Mouse (Mus musculus): ENCODE results near the gene Polrmt.

Polrmt gene

DNA sequence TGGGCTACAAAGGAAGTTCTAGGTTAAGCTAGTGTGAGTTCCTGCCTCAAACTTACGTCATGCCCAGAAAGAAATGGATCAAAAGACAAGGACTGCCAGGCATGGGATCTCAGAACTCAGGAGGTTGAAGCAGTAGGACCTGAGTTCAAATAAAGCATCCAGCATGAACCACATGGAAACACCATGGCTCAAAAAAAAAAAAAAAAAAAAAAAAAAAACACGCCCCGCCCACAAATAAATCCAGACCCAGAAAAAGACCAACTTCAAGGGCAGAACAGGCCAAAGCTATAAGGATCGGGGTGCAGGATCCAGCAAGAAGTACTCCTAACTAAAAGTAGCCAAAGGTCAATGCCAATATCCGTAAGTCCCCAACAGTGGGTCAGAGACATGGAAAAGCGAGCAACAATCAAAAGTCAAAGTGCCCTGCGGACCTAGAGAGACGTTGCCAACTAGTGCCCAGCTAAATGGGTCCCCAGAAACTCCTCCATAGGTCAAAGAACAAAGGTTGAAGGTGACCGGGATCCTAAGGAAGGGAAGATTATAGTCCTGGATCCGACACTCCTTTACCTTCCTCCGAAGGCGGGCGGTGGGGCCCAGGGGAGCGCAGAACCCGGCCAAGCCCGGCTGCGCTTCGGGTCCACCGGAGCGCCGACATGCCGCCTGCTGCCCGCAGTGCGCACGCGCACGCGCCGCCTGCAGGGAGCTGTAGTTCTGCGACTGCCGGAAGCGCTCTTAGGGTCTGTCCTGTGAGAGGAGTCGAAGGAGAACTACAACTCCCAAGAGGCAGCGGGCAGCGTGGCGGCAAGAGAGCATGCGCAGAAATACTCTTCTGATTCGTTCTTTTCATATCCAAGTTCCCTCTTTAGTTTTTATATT is at the start of gene Polrmt:
Gene Polrmt (minus strand): TSS at position 684 of the 876 bp plus-strand sequence.
- peak; percentile 98 for DNase-seq (ENCODE audit: low read depth, low spot score)

DNA sequence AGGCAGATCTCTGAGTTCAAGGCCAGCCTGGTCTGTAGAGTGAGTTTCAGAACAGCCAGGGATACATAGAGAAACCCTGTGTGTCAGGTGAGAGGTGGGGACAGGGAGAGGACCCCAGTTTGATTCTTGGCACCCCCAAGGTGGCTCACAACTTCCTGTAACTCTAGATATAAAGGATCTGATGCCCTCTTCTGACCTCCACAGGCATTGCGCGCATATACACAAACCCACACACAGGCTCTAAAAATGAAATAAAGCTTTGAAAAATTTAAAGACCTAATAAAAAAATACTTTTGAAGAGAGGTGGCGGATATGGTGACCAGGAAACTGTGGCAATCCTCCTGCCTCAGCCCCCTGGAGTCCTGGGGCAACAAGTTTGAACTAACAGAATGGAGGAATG is 49.5 kb upstream of the Polrmt start:
- no peak for DNase-seq (ENCODE audit: low read depth, low spot score)

DNA sequence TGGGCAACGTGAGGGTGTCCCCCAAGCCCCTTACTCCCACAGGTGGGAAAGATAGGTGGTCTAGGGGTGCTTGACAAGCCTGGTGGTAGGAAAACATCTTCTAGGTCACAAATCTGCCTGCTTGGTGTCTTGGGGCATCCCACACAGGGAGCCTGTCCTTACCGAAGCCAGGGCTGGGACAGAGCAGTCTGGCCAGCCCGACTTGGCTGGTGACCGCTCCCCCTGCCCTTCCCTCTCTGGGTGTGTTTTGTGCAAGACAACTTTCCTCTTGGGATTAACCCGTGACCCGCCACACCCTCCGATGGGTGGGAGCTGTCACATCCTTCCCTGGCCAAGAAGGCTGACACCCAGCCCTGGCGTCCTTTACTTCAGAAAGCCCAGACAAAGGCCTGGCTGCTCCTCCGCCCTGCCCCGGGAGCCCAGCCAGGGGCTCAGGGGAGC is 48.1 kb upstream of the Polrmt start:
- DNase-seq (ENCODE audit: low read depth, low spot score): no peak

DNA sequence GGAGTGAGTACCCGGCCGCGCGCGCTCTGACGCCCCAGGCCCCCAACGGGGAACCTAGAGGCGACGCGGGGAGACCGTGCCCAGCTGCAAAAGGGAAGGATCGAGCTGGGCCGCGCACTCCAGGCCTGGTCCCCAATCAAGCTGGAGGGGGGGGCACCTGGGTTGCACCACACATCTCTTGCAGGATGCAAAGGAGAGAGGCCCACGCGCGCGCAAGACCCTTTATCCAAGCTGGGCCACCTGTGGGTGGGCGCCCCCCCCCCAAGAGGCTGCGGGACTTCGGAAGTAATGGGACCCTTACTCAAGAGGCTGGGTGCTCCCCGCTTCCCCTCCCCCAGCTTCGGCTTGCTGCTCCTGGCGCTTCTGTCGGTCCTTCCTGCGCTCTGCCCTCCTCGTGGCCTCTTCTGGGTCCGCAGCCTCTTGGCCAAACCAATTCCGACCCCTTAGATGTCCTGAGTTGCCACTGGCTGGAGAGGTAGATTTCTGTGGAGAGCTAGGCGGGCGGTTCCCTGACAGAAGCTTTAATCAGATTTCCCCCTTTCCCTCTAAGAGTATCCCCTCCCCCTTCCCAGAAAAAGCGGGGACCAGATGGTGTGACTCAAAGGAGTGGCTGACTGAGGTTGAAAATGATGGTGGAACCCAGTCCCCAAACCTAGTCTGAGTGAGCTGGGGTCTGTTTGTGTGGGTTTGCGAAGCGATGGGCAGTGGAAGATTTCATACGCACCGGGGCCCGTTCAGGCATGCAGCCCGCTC is 47.5 kb upstream of the Polrmt start:
- peak; percentile 40 for DNase-seq (ENCODE audit: low read depth, low spot score)

DNA sequence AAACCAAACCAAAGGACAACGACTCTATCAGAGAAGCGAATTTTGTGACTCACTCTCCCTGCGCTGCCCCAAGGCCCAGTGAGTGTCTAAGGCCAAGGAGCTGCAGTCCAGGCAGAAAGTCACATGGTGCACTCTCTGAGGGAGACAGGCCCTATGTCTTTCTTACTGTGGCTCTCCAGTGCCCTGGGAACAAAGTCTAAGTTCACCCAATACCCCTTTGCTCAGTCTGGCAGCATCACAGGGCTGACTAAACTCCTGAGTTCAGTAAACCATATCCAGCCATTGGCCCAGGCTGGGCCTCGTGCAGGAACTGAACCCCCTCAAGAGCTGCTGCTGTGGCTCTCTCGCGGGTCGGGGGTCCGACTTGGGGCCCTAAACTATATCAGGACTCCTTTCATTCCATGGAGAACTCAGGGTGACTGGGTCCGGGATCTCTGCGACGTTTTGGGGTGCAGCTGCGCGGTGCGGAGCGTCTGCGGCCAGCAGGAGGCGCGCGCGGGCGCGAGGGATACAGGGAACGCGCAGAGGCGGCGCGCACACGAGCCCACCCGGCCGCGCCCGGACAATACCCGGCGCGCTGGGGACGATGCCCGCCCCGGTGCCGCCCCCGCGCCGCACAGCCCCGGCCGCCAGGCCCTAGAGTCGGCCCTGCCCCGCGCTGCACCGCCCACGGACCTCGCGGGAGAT is 46.8 kb upstream of the Polrmt start, which contains the start of gene Palm:
Gene Palm (plus strand): TSS at position 522 of the 687 bp plus-strand sequence.
- peak; percentile 84 for DNase-seq (ENCODE audit: low read depth, low spot score)

DNA sequence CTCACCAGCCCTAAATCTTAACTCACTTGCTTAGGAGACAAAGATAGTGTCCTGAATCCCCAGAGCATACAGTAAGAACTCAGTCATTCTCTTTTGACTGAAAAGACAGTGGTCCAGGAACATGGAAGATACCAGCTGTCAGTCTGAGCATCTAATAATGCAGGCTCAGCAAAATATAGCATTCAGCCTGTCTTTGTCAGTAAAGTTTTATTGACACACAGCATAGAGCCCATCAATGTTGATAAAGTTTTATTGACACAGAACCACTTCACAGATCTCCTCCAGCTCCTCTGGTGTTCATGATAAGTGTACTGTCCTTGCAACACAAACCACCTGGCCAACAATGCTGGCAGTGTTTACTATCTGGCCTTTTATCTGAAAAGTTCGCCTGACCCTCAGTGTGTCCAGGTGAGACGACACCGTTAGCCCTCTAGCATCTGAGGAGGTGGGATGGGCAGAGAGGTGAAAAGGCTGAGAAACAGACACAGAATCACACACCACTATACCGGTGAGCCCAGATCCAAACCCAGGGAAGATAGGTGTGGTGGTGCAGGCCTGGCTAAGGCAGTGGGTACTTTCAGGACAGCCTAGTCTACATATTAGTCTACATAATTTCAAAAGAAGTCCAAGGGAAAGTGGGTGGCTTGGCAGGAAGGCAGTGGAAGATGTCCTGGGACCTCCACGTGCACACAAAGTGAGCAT is 46.1 kb upstream of the Polrmt start:
- DNase-seq (ENCODE audit: low read depth, low spot score): no peak

DNA sequence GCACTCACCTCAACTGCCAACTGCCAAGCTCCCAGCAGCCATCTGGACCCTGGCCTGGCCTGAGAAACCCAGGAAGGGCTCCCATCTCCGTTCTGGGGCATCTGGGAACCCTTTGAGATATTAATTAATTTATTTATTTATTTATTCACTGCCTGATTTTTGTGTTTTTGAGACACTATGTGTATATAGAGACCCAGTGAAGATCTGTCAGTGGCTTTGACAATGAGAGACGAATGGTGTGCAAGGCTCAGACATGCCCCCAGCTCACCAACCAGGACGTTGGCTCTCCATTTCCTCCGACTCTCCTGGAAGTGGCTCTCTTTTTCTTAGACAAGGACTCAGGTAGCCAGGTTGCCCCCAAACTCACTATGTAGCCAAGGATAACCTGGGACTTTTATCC is 44.5 kb upstream of the Polrmt start, which contains the start of gene Prss57:
Gene Prss57 (minus strand): TSS at position 101 of the 400 bp plus-strand sequence.
- no peak for DNase-seq (ENCODE audit: low read depth, low spot score)

DNA sequence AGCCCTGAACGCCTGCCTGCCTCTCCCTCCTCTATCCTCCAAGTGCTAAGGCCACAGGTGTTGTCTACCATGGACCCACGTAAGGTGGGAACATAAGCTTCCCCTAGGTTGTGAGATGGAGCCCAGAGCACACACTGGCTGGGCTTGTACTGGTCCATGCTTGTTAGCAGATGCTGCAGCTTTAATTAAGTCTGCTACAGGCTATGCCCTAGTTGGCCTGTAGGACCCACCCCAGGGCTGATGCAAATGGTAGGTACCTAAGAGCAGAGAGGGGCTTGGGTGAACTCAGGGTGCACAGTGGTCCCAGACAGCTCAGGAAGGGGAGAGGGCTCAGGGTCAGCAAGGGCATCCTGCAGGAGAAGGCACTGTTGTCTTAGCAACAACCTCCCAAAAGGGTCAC is 43.2 kb upstream of the Polrmt start:
- no peak for DNase-seq (ENCODE audit: low read depth, low spot score)

DNA sequence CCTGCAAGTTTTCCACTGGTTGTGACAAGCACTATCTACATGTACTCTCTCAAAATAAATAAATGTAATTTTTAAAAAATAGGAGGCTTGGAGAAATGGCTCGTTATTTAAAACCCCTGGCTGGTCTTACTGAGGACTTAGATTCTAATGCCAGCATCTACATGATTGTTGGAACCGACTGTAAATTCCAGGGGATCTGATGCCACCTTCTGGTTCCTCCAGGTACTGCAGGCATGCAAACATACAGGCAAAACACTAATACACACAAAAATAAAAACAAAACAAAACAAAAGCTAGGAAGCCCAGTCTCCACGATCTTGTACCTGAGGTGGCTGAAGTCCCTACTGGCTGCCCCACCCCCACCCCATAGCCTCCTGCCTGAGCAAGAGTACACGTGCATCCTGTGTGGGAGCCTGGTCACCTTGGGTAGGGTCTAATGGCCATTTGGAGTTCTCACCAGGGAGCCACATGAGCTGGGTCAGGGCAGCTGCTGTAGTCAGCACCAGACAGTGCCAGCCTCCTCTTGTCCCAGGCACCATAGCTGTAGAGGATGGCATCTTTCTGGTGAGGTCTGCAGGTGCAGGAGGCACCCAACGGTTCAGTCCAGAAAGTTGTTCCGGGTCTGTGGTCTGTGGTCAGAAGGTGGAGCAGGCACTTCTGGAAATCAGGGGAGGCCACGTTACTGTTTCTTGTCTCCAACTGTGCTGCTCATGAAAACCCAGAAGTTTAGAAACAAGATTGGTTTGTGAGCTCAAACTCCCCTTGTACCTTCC is 42.2 kb upstream of the Polrmt start:
- DNase-seq (ENCODE audit: low read depth, low spot score): peak; percentile 81

DNA sequence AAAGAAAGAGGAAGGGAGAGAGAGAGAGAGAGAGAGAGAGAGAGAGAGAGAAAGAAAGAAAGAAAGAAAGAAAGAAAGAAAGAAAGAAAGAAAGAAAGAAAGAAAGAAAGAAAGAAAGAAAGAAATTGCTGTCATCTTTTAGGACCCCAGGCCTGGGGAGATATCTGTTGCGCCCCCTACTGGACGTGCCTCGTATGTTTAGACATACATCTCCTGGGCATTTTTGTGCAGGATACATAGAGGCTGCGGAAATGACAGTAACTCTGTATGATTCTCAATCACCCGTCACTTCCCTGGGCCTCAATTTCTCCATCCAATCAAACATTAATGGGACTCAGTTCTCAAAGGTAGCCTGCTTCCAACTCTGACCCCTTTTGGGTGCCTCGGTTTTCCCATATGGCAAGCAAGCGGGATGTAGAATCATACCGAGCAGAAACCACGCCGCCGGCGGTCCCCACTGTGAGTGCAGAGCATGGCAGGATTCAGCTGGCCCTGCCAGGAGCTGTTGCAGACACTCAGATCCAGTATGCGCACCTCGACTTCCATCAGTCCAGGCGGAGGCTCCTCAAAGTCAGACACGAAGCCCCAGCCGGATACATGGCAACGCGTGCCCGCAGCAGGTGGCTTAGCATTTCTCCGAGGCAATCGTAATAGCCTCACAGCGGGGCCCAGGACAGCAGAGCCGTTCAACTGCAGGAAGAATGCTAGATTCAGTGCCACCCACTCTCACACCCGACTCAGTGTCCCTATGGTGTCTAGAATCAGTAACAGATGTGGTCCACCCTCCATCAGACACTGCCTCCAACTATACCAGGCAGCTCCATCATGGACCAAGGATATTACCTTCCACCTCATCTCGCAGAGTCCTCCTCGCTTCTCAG is 37.8 kb upstream of the Polrmt start:
- DNase-seq (ENCODE audit: low read depth, low spot score): peak; percentile 63

DNA sequence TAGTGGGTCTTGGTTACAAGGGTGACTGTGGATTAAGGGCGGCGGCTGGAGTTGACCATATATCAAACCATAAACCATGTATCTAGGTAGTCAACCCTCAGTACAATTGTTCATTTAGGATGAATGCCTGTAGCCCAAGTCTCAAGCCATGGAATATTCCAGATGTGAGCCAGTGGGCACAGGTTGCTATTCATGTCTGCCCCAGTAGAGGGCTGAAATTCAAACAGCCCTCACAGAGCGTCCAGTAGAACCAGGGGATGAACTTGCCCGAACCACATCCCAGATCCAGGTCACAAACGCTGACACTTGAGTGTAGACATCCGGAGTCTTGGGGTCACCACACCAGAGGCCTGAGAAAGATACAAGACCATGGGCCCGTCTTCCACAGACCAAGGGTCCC is 36.7 kb upstream of the Polrmt start:
- no peak for DNase-seq (ENCODE audit: low read depth, low spot score)

DNA sequence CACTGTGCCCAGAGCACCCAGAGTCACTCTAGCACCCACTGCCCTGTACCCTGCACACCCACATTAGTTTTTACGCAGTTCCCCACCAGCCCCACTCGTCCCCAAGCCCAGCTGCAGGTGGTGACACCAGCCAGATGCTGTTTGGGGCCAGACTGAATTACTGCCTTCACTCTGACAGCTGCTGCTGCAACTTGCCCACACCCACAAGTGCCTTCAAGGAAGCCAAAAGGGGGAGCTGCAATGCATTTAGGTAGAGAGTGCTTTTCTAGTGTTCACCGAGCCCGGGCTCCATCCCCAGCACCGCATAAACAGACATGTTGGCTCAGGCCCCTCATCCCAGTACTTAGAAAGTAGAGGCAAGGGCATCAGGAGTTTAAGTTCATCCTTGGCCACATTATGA is 35.6 kb upstream of the Polrmt start:
- no peak for DNase-seq (ENCODE audit: low read depth, low spot score)

DNA sequence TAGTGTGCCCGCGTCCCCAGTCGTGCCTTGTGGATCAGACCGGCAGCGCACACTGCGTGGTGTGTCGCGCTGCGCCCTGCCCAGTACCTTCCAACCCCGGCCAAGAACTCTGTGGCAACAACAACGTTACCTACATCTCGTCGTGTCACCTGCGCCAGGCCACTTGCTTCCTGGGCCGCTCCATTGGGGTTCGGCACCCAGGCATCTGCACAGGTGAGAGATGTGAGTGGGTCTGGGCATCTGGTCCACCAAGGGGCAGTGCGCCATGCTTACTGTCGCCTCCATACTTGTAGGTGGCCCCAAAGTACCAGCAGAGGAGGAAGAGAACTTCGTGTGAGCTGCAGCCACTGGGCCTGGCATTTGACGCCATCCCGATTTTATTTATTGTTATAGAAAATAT is 34.8 kb upstream of the Polrmt start:
- no peak for DNase-seq (ENCODE audit: low read depth, low spot score)

DNA sequence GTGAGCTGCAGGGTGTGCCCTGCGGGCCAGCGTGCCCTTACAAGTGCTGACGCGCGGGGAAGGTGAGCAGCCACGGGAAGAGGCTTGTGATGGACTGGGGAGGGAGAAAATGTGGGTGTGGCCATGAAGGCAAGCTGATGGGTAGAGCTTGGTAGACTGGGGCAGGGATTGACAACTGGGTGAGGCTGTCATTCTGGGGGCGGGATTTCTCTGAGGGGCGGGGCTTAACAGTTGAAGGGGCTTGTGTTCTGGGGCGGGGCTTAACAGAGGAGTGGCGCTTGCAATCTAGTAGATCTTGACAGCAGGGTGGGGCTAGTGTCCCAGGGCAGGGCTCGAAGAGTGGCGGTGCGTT is 34.3 kb upstream of the Polrmt start:
- DNase-seq (ENCODE audit: low read depth, low spot score): peak; percentile 66

DNA sequence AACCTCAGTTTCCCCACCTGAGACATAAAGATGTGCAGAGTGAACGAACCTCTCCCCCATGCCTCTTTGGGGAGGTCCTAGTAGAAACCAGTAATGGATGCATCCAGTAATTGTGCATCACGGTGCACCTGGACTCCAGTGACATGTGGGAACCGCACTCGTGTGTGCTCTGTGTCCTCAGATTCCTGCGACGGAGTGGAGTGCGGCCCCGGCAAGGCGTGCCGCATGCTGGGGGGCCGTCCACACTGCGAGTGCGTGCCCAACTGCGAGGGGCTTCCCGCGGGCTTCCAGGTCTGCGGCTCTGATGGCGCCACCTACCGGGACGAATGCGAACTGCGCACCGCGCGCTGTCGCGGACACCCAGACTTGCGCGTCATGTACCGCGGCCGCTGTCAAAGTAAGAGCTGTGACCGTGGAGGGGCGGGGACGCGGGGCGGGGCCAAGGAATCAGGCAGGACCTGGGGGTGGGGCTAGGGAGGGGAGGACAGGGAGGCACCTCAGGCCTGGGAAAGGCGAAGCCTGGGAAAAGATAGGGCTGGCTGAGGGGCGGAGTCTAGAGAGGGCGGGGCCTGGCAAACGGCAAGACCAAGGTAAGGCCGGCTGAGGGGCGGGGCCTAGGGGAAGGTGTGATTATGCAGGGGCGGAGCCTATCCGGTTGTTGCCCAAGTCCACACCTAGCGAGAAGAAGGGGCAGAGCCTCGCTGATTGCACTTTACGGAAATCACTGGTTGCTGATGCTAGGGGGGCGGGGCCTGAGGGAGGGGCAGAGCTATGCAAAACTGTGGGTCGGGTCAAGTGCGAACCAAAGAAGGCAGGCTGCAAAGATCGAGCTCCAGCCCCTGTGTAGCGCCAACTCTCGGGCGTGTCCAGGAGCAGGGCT is 33.6 kb upstream of the Polrmt start:
- peak; percentile 97 for DNase-seq (ENCODE audit: low read depth, low spot score)

DNA sequence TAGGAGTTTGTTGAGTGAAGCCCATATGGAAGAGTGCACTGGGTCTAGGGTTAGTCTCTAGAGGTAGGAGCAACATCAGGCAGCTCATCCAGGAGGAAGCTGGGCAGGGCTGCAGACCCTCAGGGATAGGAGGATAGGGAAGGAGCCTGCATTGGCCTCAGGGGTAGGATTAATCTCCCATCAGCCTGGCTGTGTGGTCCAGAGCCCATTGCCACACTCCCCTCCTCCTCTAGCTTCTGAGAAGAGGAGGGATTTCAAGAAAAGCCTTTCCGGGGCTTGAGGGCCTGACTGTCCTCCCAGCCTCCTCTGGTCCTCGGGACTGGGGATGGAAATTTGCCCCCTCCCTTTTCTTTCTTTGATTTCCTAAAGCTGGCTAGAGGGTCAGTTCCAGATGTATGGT is 32.8 kb upstream of the Polrmt start:
- DNase-seq (ENCODE audit: low read depth, low spot score): no peak

DNA sequence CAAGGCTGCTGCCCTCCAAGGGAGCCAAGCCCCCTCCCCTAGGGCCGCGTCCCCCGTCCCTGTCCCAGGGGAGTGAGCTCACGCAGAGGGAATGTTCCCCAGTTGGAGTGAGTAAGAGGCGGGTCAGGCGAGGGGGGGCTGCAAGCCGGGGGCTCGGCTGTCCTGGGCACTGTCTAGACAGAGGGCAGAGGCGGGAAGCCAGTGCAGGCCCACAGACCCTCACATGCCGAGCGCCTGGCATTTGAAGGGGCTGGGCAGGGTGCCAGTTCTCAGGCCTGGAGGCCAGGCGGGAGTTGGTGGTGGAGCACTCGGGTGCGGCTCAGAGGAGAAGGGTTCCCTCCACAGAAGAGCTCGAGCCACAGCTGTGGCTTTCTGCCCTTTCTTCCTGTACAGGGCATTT is 31.6 kb upstream of the Polrmt start:
- DNase-seq (ENCODE audit: low read depth, low spot score): peak; percentile 54

DNA sequence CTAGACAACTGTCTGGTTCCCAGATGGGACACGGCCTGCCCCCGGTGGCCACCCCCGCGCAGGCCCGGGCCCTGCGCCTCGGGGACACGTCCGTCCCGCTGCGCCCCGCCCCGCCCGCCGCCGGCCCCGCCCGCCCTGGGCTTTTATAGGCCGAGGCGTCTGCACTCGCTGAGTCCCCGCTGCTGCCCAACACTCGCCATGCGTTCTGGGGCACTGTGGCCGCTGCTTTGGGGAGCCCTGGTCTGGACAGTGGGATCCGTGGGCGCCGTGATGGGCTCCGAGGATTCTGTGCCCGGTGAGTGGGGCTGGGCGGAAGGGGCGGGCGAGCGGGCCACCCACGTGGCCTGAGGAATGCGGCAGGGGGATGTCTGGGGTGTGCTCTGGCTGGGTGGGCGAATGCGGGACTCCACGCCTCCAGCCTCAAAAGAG is 30.7 kb upstream of the Polrmt start, which contains the start of gene Fstl3:
Gene Fstl3 (plus strand): TSS at position 170 of the 429 bp plus-strand sequence.
- DNase-seq (ENCODE audit: low read depth, low spot score): peak; percentile 53
